Mouse (Mus musculus) olfactory bulb, adult 2 months (tissue): ENCODE results near the gene Desi1.

Experiments
- CTCF ChIP-seq: fragments of 200-500 bp; IDR thresholded peaks from 2 replicates; pipeline ENCODE4 v1.5.1; 2012; ENCODE audit warnings: low read depth, mild to moderate bottlenecking, low read length, moderate library complexity; ENCODE audit not compliant: insufficient read depth
- POLR2A ChIP-seq: fragments of 200-500 bp; IDR thresholded peaks from 2 replicates; pipeline ENCODE4 v1.6.1; 2012; ENCODE audit warnings: mild to moderate bottlenecking, low read depth, low read length, moderate library complexity; ENCODE audit not compliant: insufficient read depth

DNA sequence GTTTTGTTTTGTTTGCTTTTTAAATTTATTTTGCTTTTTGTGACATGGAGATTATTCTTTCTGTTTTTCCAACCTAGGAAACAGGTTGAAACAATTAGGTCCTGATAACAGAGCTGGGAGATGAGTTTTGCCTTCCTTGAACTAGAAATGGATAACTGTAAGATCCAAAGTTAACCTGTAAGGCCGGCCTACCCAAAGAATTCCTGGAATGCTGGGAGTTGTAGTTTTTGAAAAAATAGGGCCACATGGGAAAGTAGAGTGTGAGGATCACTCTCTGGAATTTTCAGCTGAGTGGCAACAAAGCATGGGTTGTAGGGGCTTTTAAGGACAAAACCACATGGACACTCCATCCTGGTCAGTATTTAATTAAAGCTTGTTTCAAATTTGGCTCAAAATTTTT, 51.5 kb downstream of the Desi1 start:
- TF ChIP-seq POLR2A (no peak), CTCF (no peak)
